8 mouse cellular contexts compared by ENCODE assay signal in genomic region chr11:120519738-120520137, GRCm38 (mm10). TPM values are rescaled to one million over a fixed set of nuclear protein-coding genes. Genes with fewer than 3 reads are reported as not detected.
DNase-seq lines count a peak whose midpoint lies in the region; ATAC-seq lines count a peak whose summit lies in the region.

No protein-coding gene starts in this region.

- ATAC-seq in megakaryocyte progenitor cell, adult 5-6 weeks (replicated peaks; ENCODE audit: poor library complexity): peak; percentile 62
- ATAC-seq in megakaryocyte-erythroid progenitor cell, adult 5-6 weeks (replicated peaks; ENCODE audit: low FRiP score, low TSS enrichment, poor library complexity, severe bottlenecking): no peak
- no peak for ATAC-seq in erythroblast, adult 5-6 weeks (replicated peaks; ENCODE audit: low FRiP score, poor library complexity, severe bottlenecking)

- DNase-seq in 416B (ENCODE audit: low read depth): peak; percentile 90
- peak; percentile 69 for DNase-seq in NIH3T3 (ENCODE audit: low read depth)
- DNase-seq in heart, adult 18-20 months: peak; percentile 79 to 87
- peak; percentile 57 to 71 for DNase-seq in kidney, postnatal 4 days
- no peak for DNase-seq in urinary bladder, adult 18-20 months (ENCODE audit: low spot score in 2 of 2)

RNA-seq across cellular contexts. Expression of gene Gcgr, which starts 10.8 kb away (rescaled TPM):
- under 1 TPM; 0.93 to 0.94 TPM for total RNA-seq in heart, adult 18-20 months (2021)
- total RNA-seq in megakaryocyte progenitor cell, adult 5-6 weeks (2015): not detected in 2 replicates
- total RNA-seq in megakaryocyte progenitor cell, adult 5-6 weeks (2017): not detected in 2 replicates
- not detected in 2 replicates for total RNA-seq in megakaryocyte-erythroid progenitor cell, adult 5-6 weeks (2014; fragmentation: Nextera tagmentation)
- not detected in 2 replicates for total RNA-seq in megakaryocyte-erythroid progenitor cell, adult 5-6 weeks (2017)
- not detected in 2 replicates for total RNA-seq in erythroblast, adult 5-6 weeks (2015; ENCODE audit: low replicate concordance)
- total RNA-seq in erythroblast, adult 5-6 weeks (2017; ENCODE audit: low replicate concordance): not detected in 2 replicates

RNA-seq across cellular contexts. Expression of gene Slc25a10, which starts 28.1 kb away (rescaled TPM):
- total RNA-seq in heart, adult 18-20 months (2021): 10 to 100 TPM; 15.4 to 15.9 TPM
- total RNA-seq in megakaryocyte progenitor cell, adult 5-6 weeks (2015): 11.9 and 14.4 TPM in 2 replicates
- 16.2 and 19.7 TPM in 2 replicates for total RNA-seq in megakaryocyte progenitor cell, adult 5-6 weeks (2017)
- total RNA-seq in megakaryocyte-erythroid progenitor cell, adult 5-6 weeks (2014; fragmentation: Nextera tagmentation): 16.9 and 27.2 TPM in 2 replicates
- total RNA-seq in megakaryocyte-erythroid progenitor cell, adult 5-6 weeks (2017): 17.6 and 18.8 TPM in 2 replicates
- 6.9 and 11.1 TPM in 2 replicates for total RNA-seq in erythroblast, adult 5-6 weeks (2015; ENCODE audit: low replicate concordance)
- total RNA-seq in erythroblast, adult 5-6 weeks (2017; ENCODE audit: low replicate concordance): 4.7 and 6.0 TPM in 2 replicates

RNA-seq across cellular contexts. Expression of gene Mcrip1, which starts 29.8 kb away (rescaled TPM):
- 10 to 100 TPM; 39.1 to 44.1 TPM for total RNA-seq in heart, adult 18-20 months (2021)
- 71.6 and 75.3 TPM in 2 replicates for total RNA-seq in megakaryocyte progenitor cell, adult 5-6 weeks (2015)
- 24.2 and 25.8 TPM in 2 replicates for total RNA-seq in megakaryocyte progenitor cell, adult 5-6 weeks (2017)
- 60.4 and 62.7 TPM in 2 replicates for total RNA-seq in megakaryocyte-erythroid progenitor cell, adult 5-6 weeks (2014; fragmentation: Nextera tagmentation)
- total RNA-seq in megakaryocyte-erythroid progenitor cell, adult 5-6 weeks (2017): 18.5 and 18.8 TPM in 2 replicates
- 8.1 and 17.6 TPM in 2 replicates for total RNA-seq in erythroblast, adult 5-6 weeks (2015; ENCODE audit: low replicate concordance)
- total RNA-seq in erythroblast, adult 5-6 weeks (2017; ENCODE audit: low replicate concordance): 3.2 and 9.6 TPM in 2 replicates

RNA-seq across cellular contexts. Expression of gene Ppp1r27, which starts 31.2 kb away (rescaled TPM):
- under 1 TPM in 1 of 2 experiments, not detected in 1; 0.35 TPM for total RNA-seq in heart, adult 18-20 months (2021)
- not detected in 2 replicates for total RNA-seq in megakaryocyte progenitor cell, adult 5-6 weeks (2015)
- 1.3 TPM in 1 of 2 replicates, not detected in the other for total RNA-seq in megakaryocyte progenitor cell, adult 5-6 weeks (2017)
- not detected in 2 replicates for total RNA-seq in megakaryocyte-erythroid progenitor cell, adult 5-6 weeks (2014; fragmentation: Nextera tagmentation)
- not detected in 2 replicates for total RNA-seq in megakaryocyte-erythroid progenitor cell, adult 5-6 weeks (2017)
- total RNA-seq in erythroblast, adult 5-6 weeks (2015; ENCODE audit: low replicate concordance): not detected in 2 replicates
- not detected in 2 replicates for total RNA-seq in erythroblast, adult 5-6 weeks (2017; ENCODE audit: low replicate concordance)

RNA-seq across cellular contexts. Expression of gene Mrpl12, which starts 35.3 kb away (rescaled TPM):
- 100 to 1,000 TPM; 245 to 267 TPM for total RNA-seq in heart, adult 18-20 months (2021)
- 107 and 121 TPM in 2 replicates for total RNA-seq in megakaryocyte progenitor cell, adult 5-6 weeks (2015)
- total RNA-seq in megakaryocyte progenitor cell, adult 5-6 weeks (2017): 136 and 142 TPM in 2 replicates
- total RNA-seq in megakaryocyte-erythroid progenitor cell, adult 5-6 weeks (2014; fragmentation: Nextera tagmentation): 165 and 221 TPM in 2 replicates
- total RNA-seq in megakaryocyte-erythroid progenitor cell, adult 5-6 weeks (2017): 151 and 192 TPM in 2 replicates
- total RNA-seq in erythroblast, adult 5-6 weeks (2015; ENCODE audit: low replicate concordance): 12.1 and 16.1 TPM in 2 replicates
- total RNA-seq in erythroblast, adult 5-6 weeks (2017; ENCODE audit: low replicate concordance): 12.1 and 15.6 TPM in 2 replicates

Comparison
In these comparisons a context has a peak if more than half of its experiments do, and no peak if none do; other contexts are left out.
1. DNase-seq: peak in 416B (single experiment), NIH3T3 (single experiment), heart, adult 18-20 months (2 of 2) and kidney, postnatal 4 days (2 of 2); none in urinary bladder, adult 18-20 months (0 of 2).